Mouse (Mus musculus) stomach, embryonic 14.5 days (tissue): ENCODE measurements around the gene Gemin7. TPM values are rescaled to one million over a fixed set of nuclear protein-coding genes. Genes with fewer than 3 reads are reported as not detected.

Experiments used
- polyA plus RNA-seq: library from polyadenylated mRNA; unstranded; fragments of >200 nt; fragmentation: Nextera tagmentation; extraction: Ambion mirVana; gene quantifications from 2 replicates; pipeline ENCODE4 v1.2.1, GENCODE M21; 2014

The Gemin7 gene
- polyA plus RNA-seq, 1 experiment from 2014 or later = 180 TPM

Other genes starting within 250 kb of the Gemin7 start
- gene Ercc1, start 232.8 kb downstream of the Gemin7 start, polyA plus RNA-seq = 86.0 and 92.8 TPM in 2 replicates
- gene Cd3eap, start 218.1 kb downstream of the Gemin7 start, polyA plus RNA-seq = 20.5 and 23.9 TPM in 2 replicates
- gene Ppp1r13l, start 217.8 kb downstream of the Gemin7 start, polyA plus RNA-seq = 9.6 and 10.0 TPM in 2 replicates
- 8.8 and 10.3 TPM in 2 replicates for gene Ercc2, start 195.6 kb downstream of the Gemin7 start, polyA plus RNA-seq
- gene Klc3, start 173.5 kb downstream of the Gemin7 start, polyA plus RNA-seq = 6.0 and 8.9 TPM in 2 replicates
- 1.7 and 3.2 TPM in 2 replicates for gene Ckm, start 172.8 kb downstream of the Gemin7 start, polyA plus RNA-seq
- gene Mark4, start 118.8 kb downstream of the Gemin7 start, polyA plus RNA-seq = 8.6 and 9.7 TPM in 2 replicates
- 0.55 and 1.2 TPM in 2 replicates for gene Exoc3l2, start 114.3 kb downstream of the Gemin7 start, polyA plus RNA-seq
- gene Bloc1s3, start 69.2 kb downstream of the Gemin7 start, polyA plus RNA-seq = 0.74 and 1.3 TPM in 2 replicates
- gene Trappc6a, start 69.2 kb downstream of the Gemin7 start, polyA plus RNA-seq = 83.4 and 89.0 TPM in 2 replicates
- gene Nkpd1, start 59.8 kb downstream of the Gemin7 start, polyA plus RNA-seq = not detected in 2 replicates
- 6.3 and 7.1 TPM in 2 replicates for gene Ppp1r37, start 14.5 kb downstream of the Gemin7 start, polyA plus RNA-seq
- gene Zfp296, start 308 bp downstream of the Gemin7 start, polyA plus RNA-seq = 1.2 and 2.1 TPM in 2 replicates
- 38.6 and 44.8 TPM in 2 replicates for gene Clasrp, start 26.9 kb upstream of the Gemin7 start, polyA plus RNA-seq
- gene Relb, start 51.8 kb upstream of the Gemin7 start, polyA plus RNA-seq = 8.3 and 10.4 TPM in 2 replicates
- 77.9 and 86.2 TPM in 2 replicates for gene Clptm1, start 87.4 kb upstream of the Gemin7 start, polyA plus RNA-seq
- gene Apoc2, start 100.3 kb upstream of the Gemin7 start, polyA plus RNA-seq = 1.5 and 1.9 TPM in 2 replicates
- not detected in 2 replicates for gene Gm44805, start 103.8 kb upstream of the Gemin7 start, polyA plus RNA-seq
- gene Apoc4, start 103.9 kb upstream of the Gemin7 start, polyA plus RNA-seq = 0.39 TPM in 1 of 2 replicates, not detected in the other
- 10.9 and 12.6 TPM in 2 replicates for gene Apoc1, start 115.1 kb upstream of the Gemin7 start, polyA plus RNA-seq
- gene Apoe, start 121.6 kb upstream of the Gemin7 start, polyA plus RNA-seq = 291 and 299 TPM in 2 replicates
- gene Tomm40, start 137.8 kb upstream of the Gemin7 start, polyA plus RNA-seq = 91.2 and 108 TPM in 2 replicates
- 106 and 113 TPM in 2 replicates for gene Nectin2, start 172.9 kb upstream of the Gemin7 start, polyA plus RNA-seq
- gene Bcam, start 193.4 kb upstream of the Gemin7 start, polyA plus RNA-seq = 156 and 164 TPM in 2 replicates
- gene Cblc, start 219.2 kb upstream of the Gemin7 start, polyA plus RNA-seq = 15.1 and 17.7 TPM in 2 replicates
- gene Bcl3, start 245.2 kb upstream of the Gemin7 start, polyA plus RNA-seq = 10.7 and 11.5 TPM in 2 replicates